Mouse (Mus musculus) lung, adult 10 weeks (tissue): Measurements from ENCODE around the gene Gm17409. TPM values are rescaled to one million over a fixed set of nuclear protein-coding genes. Genes with fewer than 3 reads are reported as not detected.

Experiments used
- polyA plus RNA-seq: library from polyadenylated mRNA; stranded (reverse); fragments of 350-450 nt; fragmentation: Illumina TruSeq; extraction: RNeasy Lipid Tissue Mini Kit (QIAGEN cat#74804); gene quantifications from one replicate; pipeline ENCODE4 v1.2.3, GENCODE M21; 2014; ENCODE audit warnings: low read depth, low replicate concordance; ENCODE audit not compliant: insufficient read depth

Gm17409 gene
- not detected for polyA plus RNA-seq

GRCm38 (mm10) chr2:58469816-58470215 is at the start of gene Gm17409:
Gm17409 (plus strand) TSS chr2:58470116.

Other genes with a start within 250 kb of the Gm17409 start
- gene Acvr1c, start 112.2 kb upstream of the Gm17409 start, polyA plus RNA-seq, result 0.40 TPM
- gene Acvr1, start 97.0 kb downstream of the Gm17409 start, polyA plus RNA-seq, result 10.6 TPM
- 13.3 TPM for gene Upp2, start 97.2 kb downstream of the Gm17409 start, polyA plus RNA-seq